Mouse (Mus musculus): ENCODE data around the gene Flnb.

The Flnb gene

GRCm38 (mm10) chr14:7817770-7818462, at the start of gene Flnb:
Gene Flnb, plus strand, starts transcription at chr14:7817957.
- DNase-seq: peak; percentile 95

DNA sequence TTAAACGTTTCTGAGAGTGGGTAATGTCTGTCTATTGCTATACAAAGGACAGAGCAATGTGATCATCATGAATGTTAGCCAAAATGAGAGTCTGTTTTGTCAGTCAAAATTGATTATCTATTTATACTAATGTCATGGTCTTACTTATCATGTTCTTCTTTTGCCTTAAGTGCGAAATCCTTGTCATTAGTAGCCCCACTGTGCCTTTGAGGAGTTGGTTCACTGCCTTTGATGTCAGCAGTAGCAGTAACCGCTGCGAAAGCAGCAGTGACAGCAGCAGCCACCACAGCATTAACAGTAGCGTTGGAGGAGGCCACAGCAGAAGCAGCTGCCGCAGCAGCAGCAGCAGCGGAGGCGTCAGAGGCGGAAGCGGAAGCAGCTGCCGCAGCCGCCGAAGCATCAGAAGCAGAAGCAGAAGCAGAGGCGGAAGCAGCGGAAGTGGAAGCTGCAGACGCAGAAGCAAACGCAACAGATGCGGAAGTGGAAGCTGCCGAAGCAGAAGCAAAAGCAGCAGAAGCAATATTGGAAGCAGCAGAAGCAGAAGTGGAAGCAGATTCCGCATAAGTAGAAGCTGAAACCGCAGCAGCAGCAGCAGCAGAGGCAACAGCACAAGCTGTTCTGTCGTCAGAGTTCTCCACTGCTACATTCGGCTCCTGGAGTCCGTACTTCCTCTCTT, 43.9 kb upstream of the Flnb start:
- DNase-seq: no peak

GRCm38 (mm10) chr14:7786073-7786472, 31.7 kb upstream of the Flnb start:
- DNase-seq: no peak

GRCm38 (mm10) chr14:7789266-7790030, 28.3 kb upstream of the Flnb start:
- no peak for DNase-seq

DNA sequence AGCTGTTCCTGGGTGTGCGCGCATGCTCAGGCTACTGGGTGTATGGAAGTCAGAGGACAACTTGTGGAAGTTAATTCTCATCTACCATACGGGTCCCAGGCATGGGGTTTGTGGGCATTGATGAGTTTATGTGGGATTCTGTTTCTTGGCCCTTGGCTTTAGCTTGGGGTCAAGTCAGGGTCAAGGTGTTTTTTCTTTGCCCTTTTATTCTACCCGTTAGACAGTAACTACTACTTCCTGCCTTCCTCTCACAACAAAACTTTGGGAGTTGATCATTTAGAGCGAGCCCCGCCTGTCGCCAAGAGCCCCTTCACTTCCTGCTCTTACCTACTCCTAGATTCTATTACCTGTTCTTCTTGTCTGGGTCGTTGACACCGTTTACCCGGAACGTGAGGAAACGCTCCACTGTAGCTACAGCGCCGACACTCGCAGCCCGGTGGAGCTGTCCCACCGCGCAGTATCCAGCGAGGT, 26.7 kb upstream of the Flnb start:
- no peak for DNase-seq

GRCm38 (mm10) chr14:7791532-7792159, 26.1 kb upstream of the Flnb start, which contains the start of gene Gm26661:
Gene Gm26661, plus strand, starts transcription at chr14:7791587.
- peak; percentile 54 for DNase-seq

DNA sequence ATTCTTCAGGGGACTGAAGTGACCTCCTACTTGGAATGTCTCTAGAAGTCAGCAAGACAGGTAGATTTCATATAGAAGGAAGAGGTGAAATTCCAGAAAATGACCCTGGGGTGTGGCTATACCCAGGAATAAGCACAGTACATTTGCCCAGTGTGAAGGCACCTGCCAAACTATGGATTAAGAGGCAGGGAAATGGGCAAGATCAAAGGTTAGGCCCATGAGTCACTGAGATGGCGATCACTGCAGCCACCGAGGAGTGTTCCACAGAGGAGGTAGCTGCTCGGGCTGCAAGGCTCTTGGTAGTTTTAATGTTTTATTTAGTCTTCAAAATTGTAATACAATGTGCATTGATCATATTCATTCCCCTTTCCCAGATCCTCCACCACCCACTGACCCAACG, 21.8 kb upstream of the Flnb start:
- DNase-seq: no peak

GRCm38 (mm10) chr14:7800611-7801010, 17.1 kb upstream of the Flnb start:
- no peak for DNase-seq

DNA sequence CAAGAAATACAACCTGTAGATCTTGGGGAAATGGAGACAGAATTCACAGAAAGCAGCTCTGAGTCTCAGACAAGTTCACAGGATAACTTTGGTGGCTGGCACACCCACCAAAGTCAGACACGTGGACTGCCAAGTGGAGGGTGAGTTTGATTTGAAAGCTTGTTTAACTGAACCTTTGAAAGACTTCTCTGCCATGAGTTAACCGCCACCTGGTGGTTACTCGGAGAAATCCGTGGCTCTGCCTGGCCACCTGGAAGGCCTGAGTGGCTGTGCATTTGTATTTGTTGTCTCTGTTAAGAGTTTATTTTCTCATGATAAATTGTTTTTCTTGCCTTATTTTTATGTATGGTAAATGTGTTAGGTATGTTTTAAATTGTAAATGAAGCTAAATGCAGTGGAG, 15.9 kb upstream of the Flnb start:
- DNase-seq: no peak

GRCm38 (mm10) chr14:7803874-7804557, 13.7 kb upstream of the Flnb start:
- DNase-seq: peak; percentile 82

DNA sequence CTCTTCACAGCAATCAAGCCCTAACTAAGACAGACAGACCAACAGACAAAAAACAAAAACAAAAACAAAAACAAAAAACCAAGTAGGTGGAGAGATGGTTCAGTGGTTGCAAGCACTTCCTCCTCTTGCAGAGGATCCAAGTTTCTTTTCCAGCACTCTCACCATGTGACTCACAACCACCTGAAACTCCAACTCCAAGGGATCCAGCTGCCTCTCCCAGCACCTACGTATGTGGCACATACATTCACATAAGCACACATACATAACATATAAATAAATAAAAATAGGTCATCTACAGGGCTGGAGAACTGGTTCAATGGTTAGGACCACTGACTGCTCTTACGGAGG, 13.2 kb upstream of the Flnb start:
- no peak for DNase-seq

DNA sequence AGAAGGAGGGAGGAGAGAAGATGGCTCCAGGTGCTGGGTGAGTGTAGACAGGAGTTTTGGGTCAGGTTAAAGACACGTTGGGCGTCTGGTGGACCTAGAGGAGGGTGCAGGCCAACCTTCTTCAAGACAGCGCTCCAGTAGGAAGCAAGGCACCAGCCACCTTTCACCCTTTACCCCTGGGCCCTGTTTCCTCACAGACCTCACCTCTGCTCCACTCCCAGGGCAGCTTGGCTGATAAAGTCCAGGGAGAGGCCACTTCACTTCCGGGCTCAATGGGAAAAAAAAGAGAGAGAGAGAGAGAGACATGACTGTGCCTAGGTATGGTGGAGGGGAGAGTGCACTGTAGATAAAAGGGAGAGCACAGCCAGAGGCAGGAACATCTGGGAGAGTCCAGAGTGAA, 10.0 kb upstream of the Flnb start:
- DNase-seq: no peak

GRCm38 (mm10) chr14:7808501-7808981, 9.2 kb upstream of the Flnb start:
- no peak for DNase-seq

DNA sequence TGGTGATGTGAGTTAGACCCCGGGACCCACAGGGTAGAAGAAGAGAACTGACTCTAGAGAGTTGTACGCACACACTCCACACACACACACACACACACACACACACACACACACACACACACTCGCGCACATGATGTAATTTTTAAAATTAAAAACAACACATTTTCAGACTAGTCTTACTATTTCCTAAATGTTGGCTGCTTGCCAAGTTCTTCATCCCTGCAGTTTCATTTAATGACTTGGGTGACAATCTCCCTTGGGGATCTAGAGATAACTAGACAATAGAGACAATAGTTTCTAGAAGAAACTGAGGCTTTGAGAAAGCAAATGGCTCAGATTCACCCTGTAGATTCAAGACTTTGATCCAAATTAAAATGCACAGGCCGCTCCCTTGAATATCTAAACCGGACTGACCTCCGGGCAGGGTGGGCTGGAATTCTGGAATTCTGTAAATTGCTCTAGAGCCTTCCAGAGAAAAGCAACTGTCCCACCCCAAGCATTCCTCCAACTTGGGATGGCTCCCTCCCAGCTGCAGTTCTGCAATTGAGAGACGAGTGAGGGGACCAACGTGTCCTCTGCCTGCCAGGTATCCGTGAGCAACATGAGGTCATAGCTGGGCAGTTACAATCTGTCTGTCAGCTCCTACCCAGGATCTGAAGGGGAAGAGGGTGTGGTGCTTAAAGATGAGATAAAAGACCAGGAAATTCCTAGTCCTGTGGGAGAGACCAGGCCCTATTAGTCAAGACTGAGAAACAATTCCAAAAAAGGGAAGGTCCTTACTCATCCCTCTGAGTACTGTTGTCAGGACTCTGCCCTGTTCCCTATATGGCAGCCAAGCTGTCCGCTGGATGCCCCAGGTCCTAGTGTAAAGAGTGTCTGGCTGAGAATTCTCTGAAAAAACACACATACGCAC, 8.5 kb upstream of the Flnb start:
- DNase-seq: no peak

- peak; percentile 49 for DNase-seq
These were observed 835 bp downstream of the Flnb start for GRCm38 (mm10) chr14:7818463-7819121.

DNA sequence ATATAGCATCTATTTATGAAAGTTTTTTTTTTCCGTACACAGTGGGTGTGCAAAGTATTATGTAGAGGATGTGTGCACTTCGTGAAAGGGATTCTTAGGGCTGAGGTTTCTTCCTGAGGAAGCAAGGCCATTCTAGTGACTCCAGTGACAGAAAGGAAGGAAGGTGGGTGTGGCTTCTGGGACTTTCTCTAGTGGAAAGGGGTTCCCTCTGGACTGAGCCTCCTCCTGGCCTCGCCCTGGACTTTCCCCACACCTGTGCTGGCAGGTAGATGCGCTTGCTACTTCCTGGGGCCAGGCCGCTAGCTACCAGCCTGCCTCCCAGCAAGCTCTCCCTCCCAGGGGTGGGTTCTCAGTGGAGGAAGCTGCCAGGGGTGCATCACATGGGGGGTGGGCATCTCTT, 1.7 kb downstream of the Flnb start:
- no peak for DNase-seq

- no peak for DNase-seq
These were observed 3.6 kb downstream of the Flnb start for GRCm38 (mm10) chr14:7821341-7821740.

GRCm38 (mm10) chr14:7822693-7823092, 4.9 kb downstream of the Flnb start:
- no peak for DNase-seq

DNA sequence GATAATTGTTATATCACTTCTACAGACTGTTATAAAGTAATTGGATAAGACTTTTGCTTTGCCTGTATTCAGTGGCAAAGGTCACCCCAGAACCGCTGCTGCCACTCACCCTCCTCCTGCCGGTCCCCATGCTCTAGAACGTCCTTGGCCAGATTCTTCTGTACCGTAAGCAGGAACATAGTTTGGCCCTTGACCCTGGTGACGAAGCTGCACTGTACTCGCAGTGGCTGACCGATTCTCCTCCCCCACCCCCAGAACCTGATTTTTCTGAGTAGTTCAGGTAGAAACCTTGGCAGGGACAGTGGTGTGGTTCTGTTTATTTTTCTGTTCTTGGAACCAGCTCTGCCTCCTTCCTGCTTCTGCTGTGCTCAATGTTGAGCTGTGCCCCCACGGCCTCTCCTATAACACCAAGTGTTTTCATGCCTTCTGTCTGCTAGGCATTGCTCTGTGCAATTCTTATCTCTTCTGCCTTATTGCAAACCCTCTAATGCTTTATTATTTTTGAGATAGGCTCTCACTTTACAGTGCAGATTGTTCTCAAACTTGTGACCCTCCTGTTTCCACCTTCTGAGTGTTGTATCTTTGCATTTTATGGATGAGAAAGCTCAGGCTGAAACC, 7.0 kb downstream of the Flnb start:
- no peak for DNase-seq

DNA sequence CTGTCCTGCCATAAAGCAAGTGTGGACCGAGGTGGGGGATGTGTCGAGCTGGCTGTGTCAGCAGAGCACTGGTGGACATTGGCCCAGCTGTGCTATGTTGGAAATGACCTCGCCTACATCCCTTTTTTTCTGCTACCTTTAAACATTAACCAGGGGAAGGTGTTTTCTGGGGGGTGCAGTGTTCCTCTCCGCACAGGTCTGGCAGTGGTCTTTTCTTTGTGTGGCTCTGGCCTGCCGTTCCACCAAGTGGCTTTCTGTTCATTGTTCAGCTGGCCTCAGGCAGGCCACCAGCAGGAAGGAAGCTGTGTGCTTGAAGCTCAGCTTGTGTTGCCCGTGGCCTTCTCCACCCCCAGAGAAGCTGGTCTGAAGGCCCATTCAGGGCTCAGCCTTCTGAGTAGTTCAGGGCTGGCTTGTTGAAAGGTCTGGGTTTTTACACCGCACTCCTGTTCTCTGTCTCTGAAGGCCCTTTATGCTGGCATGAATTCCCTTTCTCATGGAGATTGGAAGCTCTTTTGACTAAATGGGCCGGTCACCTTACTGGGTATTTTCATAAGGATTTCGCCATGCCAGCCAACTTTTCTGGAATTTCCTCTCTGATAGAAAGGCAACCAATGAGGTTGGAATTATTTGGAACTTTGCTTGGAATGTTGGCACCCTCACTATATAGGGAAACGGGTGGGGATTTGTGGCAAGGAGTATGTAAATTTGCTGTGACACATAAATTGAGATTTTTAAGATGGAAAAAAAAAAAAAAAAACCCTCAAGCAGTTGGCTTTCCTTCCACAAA, 8.6 kb downstream of the Flnb start:
- DNase-seq: no peak

Measured in cerebellum, adult 11-12 months (tissue).